Mouse (Mus musculus): ENCODE measurements around the gene Atp6v0a4.

The Atp6v0a4 gene

GRCm38 (mm10) chr6:38123471-38124206 lies 747 bp downstream of the Atp6v0a4 start:
- peak; percentile 63 for DNase-seq

DNA sequence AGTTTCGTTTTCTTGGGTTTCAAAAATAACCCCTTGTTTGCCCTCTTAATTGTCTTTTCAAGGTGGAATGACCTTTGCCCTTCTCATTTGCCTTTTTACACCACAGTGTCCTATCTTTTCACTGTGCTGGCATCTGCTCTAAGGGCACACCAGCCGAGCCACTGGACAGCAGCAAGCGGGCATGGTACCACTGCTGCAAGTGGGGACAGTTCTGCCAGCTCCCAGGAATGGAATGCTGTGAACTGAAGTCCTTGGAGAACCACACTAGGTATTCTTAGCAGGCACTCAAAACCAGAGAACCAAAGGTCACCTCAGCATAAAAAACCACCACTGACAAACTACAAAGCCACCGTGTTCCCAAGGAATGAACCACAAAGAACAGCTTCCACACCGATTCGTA lies 1.6 kb downstream of the Atp6v0a4 start:
- DNase-seq: peak; percentile 84

DNA sequence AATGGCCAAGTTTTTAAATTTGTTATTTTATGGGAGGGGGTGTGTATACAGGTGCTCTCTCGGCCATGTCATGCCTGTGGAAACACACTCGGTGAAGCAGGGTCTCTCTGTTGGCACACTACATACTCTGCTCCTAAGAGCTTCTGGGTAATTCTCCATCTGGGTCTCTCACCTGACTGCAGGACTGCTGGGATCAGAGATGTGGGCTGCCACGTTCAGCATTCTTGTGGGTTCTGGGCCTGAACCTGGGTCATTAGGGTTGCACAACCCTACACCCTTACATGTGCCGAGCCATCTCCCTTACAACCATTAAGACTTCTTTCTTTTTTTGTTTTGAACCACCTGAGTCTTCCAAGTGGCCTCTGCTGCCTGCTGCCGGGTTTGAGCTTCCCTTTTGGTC lies 2.5 kb downstream of the Atp6v0a4 start:
- DNase-seq: peak; percentile 49

GRCm38 (mm10) chr6:38120681-38121371 lies 3.6 kb downstream of the Atp6v0a4 start:
- DNase-seq: peak; percentile 88

- DNase-seq: no peak
These were observed 6.0 kb downstream of the Atp6v0a4 start for GRCm38 (mm10) chr6:38118341-38118740.

GRCm38 (mm10) chr6:38116107-38116770 lies 8.1 kb downstream of the Atp6v0a4 start:
- DNase-seq: no peak

GRCm38 (mm10) chr6:38110859-38111258 lies 13.5 kb downstream of the Atp6v0a4 start:
- peak; percentile 78 for DNase-seq

GRCm38 (mm10) chr6:38109871-38110270 lies 14.5 kb downstream of the Atp6v0a4 start:
- DNase-seq: peak; percentile 55

GRCm38 (mm10) chr6:38109160-38109795 lies 15.1 kb downstream of the Atp6v0a4 start, which contains the start of gene Tmem213:
Tmem213 (plus strand) TSS chr6:38109255.
- DNase-seq: peak; percentile 62

DNA sequence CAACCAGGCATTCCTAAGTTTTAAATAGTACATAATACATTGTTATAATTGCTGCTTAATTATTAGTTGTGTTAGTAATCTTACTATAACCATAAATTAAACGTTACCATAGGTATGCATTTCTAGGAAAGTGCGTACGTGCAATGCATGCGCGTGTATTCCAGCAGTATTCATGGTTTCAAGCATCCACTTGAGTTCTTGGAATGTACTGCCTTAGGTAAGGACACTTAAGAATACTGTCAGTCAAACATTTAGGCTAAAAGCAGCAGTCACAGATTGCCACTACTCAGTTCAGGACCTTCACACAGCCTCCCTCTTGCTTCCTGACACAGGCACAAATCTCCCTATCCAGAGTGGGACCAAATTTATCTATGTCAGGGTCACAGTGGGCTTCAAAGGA lies 15.9 kb downstream of the Atp6v0a4 start:
- DNase-seq: no peak

DNA sequence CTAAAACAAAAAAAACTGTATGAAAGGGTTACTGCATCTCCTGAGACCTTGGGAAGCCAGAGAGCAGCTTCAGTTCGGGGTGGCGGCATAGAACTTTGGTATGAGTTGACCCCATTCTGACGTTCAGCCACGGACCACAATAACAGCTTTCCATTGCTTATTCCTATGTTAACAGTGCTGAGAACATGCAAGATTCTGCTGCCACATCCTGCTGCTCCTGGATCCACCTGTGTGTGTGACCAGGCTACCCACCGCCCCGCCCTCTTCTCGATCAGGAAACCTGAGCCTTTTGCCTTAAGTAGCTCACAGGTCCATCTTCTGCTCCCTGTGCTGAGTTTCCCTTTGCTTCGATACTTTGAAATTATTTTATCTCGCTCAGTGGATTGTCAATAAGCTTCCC lies 18.5 kb downstream of the Atp6v0a4 start:
- DNase-seq: no peak

GRCm38 (mm10) chr6:38103775-38104174 lies 20.6 kb downstream of the Atp6v0a4 start:
- DNase-seq: no peak

DNA sequence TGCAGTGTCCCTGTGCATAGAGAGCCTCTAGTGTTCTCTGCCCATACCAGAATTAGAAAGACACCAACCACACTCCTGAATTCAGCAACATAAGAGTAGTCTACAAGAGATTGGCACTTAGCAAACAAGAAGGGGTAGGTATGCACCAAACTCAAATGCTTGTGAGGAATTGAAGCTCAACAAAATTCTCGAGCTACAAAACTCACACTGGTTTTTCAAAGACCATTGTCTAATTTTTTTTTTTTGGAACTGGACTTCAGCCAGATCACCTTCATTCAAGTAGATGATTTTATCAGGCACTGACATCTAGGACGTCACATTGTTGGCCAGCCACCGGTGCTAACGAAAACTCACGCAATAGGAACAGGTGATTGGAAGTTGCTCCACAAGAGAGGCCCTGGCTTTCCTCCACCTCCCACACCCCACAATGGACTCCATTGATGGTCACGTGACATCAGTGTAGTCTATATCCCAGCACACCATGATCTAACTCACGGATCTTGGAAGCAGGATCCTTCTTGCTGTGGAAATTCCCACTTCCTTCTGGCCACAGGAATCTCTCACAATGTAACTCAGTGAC lies 22.1 kb downstream of the Atp6v0a4 start:
- DNase-seq: no peak

GRCm38 (mm10) chr6:38096961-38097370 lies 27.4 kb downstream of the Atp6v0a4 start:
- peak; percentile 65 for DNase-seq

DNA sequence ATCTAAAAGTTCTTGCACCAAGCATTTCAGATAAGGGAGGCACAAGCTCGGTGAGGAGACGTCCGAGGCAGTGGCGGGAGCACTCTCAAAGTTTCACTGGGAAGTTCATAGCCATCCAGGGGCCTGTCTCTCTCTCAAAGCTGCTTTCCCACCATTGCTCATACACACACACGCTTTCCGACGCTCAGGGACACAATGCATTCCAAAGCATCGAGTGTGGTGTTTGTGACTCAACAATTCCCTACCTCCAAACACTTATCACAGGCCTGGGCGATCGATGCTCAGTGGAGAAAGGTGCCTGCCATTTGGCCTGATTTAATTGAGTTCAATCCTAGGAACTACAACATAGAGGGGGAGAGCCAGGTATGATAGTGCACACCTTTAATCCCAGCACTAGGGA lies 29.7 kb downstream of the Atp6v0a4 start:
- DNase-seq: no peak

- no peak for DNase-seq
These were observed 31.8 kb downstream of the Atp6v0a4 start for GRCm38 (mm10) chr6:38092539-38092938.

GRCm38 (mm10) chr6:38087242-38088026 lies 37.0 kb downstream of the Atp6v0a4 start:
- no peak for DNase-seq

- DNase-seq: no peak
These were observed 41.2 kb downstream of the Atp6v0a4 start for GRCm38 (mm10) chr6:38083204-38083603.

- peak; percentile 69 for DNase-seq
These were observed 42.6 kb downstream of the Atp6v0a4 start for GRCm38 (mm10) chr6:38081727-38082341.

- DNase-seq: no peak
These were observed 44.0 kb downstream of the Atp6v0a4 start for GRCm38 (mm10) chr6:38080364-38080763.

- DNase-seq: no peak
These were observed 50.8 kb downstream of the Atp6v0a4 start for GRCm38 (mm10) chr6:38073592-38073991.

Data from kidney, adult 9 months (tissue).